Mouse (Mus musculus): Measurements from ENCODE around the gene Dctn3. TPM values are rescaled to one million over a fixed set of nuclear protein-coding genes. Genes with fewer than 3 reads are reported as not detected.
A peak's percentile ranks its signal among the peaks of the same experiment; 100 is the strongest.

Dctn3 gene
- polyA plus RNA-seq, 1 experiment from 2014 or later: 103 TPM

GRCm38 (mm10) chr4:41739260-41739659 is 16.3 kb upstream of the Dctn3 start:
- Histone ChIP-seq H3K27ac (ENCODE audit: low read depth) (no peak overlapping the region), H3K27me3 (ENCODE audit: insufficient read depth, low read length) (no peaks in the 10 kb centered on the region), H3K9ac (no peak overlapping the region), H3K9me3 (ENCODE audit: low read depth, low read length) (no peaks in the 10 kb centered on the region), H3K4me2 (no peak overlapping the region), H3K4me1 (ENCODE audit: insufficient read depth) (no peaks in the 10 kb centered on the region), H3K36me3 (ENCODE audit: insufficient read depth) (peaks cover 15% of the 10 kb centered on the region), H3K4me3 (ENCODE audit: low read depth, low read length) (no peak overlapping the region)
- no peak for ATAC-seq (ENCODE audit: insufficient read depth)
- no peak for TF ChIP-seq CTCF (IDR thresholded peaks at IDR 0.05; ENCODE audit: low read depth)
- DNase-seq: no peak
- WGBS: 88% methylated on average over 13 of the region's 13 CpGs

- DNase-seq (no peak), ATAC-seq (ENCODE audit: insufficient read depth) (no peak)
- 52% methylated on average over 1 of the region's 1 CpGs for WGBS
- Histone ChIP-seq H3K9me3 (ENCODE audit: low read depth, low read length) (no peaks in the 10 kb centered on the region), H3K36me3 (ENCODE audit: insufficient read depth) (peaks cover 15% of the 10 kb centered on the region), H3K27me3 (ENCODE audit: insufficient read depth, low read length) (0 out of 2 replicates have a peak, but pooled peaks cover 5% of the 10 kb centered on the region), H3K9ac (no peak overlapping the region), H3K4me3 (ENCODE audit: low read depth, low read length) (no peak overlapping the region), H3K27ac (ENCODE audit: low read depth) (no peak overlapping the region), H3K4me2 (no peak overlapping the region), H3K4me1 (ENCODE audit: insufficient read depth) (no peaks in the 10 kb centered on the region)
- TF ChIP-seq CTCF (IDR thresholded peaks at IDR 0.05; ENCODE audit: low read depth): no peak
These were observed 15.3 kb upstream of the Dctn3 start for GRCm38 (mm10) chr4:41738256-41738603.

GRCm38 (mm10) chr4:41737602-41738255 is 14.8 kb upstream of the Dctn3 start:
- H3K4me2 ChIP-seq: no peak overlapping the region
- DNase-seq (peak; percentile 88), ATAC-seq (ENCODE audit: insufficient read depth) (0 out of 2 replicates have a peak, but pooled peaks have one; percentile 45)
- H3K9me3 ChIP-seq (ENCODE audit: low read depth, low read length): no peaks in the 10 kb centered on the region
- H3K27ac ChIP-seq (ENCODE audit: low read depth): no peak overlapping the region
- peaks cover 10% of the 10 kb centered on the region; the same call in 1 of the 2 replicates for H3K27me3 ChIP-seq (ENCODE audit: insufficient read depth, low read length)
- WGBS: 32% methylated on average over 8 of the region's 8 CpGs
- no peaks in the 10 kb centered on the region for H3K4me1 ChIP-seq (ENCODE audit: insufficient read depth)
- H3K4me3 ChIP-seq (ENCODE audit: low read depth, low read length): no peak overlapping the region
- H3K9ac ChIP-seq: no peak overlapping the region
- TF ChIP-seq CTCF (IDR thresholded peaks at IDR 0.05; ENCODE audit: low read depth): peak; percentile 88
- H3K36me3 ChIP-seq (ENCODE audit: insufficient read depth): peaks cover 15% of the 10 kb centered on the region

- ATAC-seq (ENCODE audit: insufficient read depth) (peak; percentile 38; the same call in 1 of the 2 replicates), DNase-seq (peak; percentile 54)
- no peak within 1 kb of the TSS for H3K27ac ChIP-seq (ENCODE audit: low read depth)
- no peaks in the 10 kb centered on the region for H3K4me1 ChIP-seq (ENCODE audit: insufficient read depth)
- TF ChIP-seq CTCF (IDR thresholded peaks at IDR 0.05; ENCODE audit: low read depth): no peak
- H3K36me3 ChIP-seq (ENCODE audit: insufficient read depth): no peaks in the 10 kb centered on the region
- H3K9me3 ChIP-seq (ENCODE audit: low read depth, low read length): no peaks in the 10 kb centered on the region
- WGBS: 1% methylated on average over 50 of the region's 50 CpGs
- H3K27me3 ChIP-seq (ENCODE audit: insufficient read depth, low read length): peaks cover 67% of the 10 kb centered on the region
- peak within 1 kb of the TSS; percentile 34 for H3K4me3 ChIP-seq (ENCODE audit: low read depth, low read length)
- H3K9ac ChIP-seq: no peak within 1 kb of the TSS; the same call in 1 of the 2 replicates
- peak within 1 kb of the TSS; percentile 62 for H3K4me2 ChIP-seq
These were observed 8.2 kb upstream of the Dctn3 start, which contains the start of gene Arid3c for GRCm38 (mm10) chr4:41731052-41731765. Gene Arid3c (minus strand): TSS chr4:41731142.

GRCm38 (mm10) chr4:41726826-41727621 is 4.1 kb upstream of the Dctn3 start:
- WGBS: 19% methylated on average over 20 of the region's 20 CpGs
- no peak overlapping the region for H3K9ac ChIP-seq

GRCm38 (mm10) chr4:41716834-41717233 is 6.1 kb downstream of the Dctn3 start:
- H3K36me3 ChIP-seq (ENCODE audit: insufficient read depth): peaks cover 47% of the 10 kb centered on the region
- no peak overlapping the region for H3K4me3 ChIP-seq (ENCODE audit: low read depth, low read length)
- ATAC-seq (ENCODE audit: insufficient read depth) (no peak), DNase-seq (no peak)
- no peaks in the 10 kb centered on the region for H3K9me3 ChIP-seq (ENCODE audit: low read depth, low read length)
- no peak overlapping the region for H3K27ac ChIP-seq (ENCODE audit: low read depth)
- peaks cover 8% of the 10 kb centered on the region for H3K4me1 ChIP-seq (ENCODE audit: insufficient read depth)
- 60% methylated on average over 6 of the region's 6 CpGs for WGBS
- H3K9ac ChIP-seq: no peak overlapping the region
- H3K4me2 ChIP-seq: no peak overlapping the region
- no peak for TF ChIP-seq CTCF (IDR thresholded peaks at IDR 0.05; ENCODE audit: low read depth)
- no peaks in the 10 kb centered on the region for H3K27me3 ChIP-seq (ENCODE audit: insufficient read depth, low read length)

More at GRCm38 (mm10) chr4:41726826-41727621, 4.1 kb upstream of the Dctn3 start:
- Histone ChIP-seq H3K27ac (ENCODE audit: low read depth) (no peak overlapping the region), H3K4me3 (ENCODE audit: low read depth, low read length) (no peak overlapping the region), H3K4me1 (ENCODE audit: insufficient read depth) (no peaks in the 10 kb centered on the region), H3K27me3 (ENCODE audit: insufficient read depth, low read length) (peaks cover 78% of the 10 kb centered on the region), H3K36me3 (ENCODE audit: insufficient read depth) (no peaks in the 10 kb centered on the region), H3K4me2 (no peak overlapping the region), H3K9me3 (ENCODE audit: low read depth, low read length) (no peaks in the 10 kb centered on the region)
- DNase-seq (no peak), ATAC-seq (ENCODE audit: insufficient read depth) (no peak)
- TF ChIP-seq CTCF (IDR thresholded peaks at IDR 0.05; ENCODE audit: low read depth): no peak
